Mouse (Mus musculus) intestine, embryonic 14.5 days (tissue): ENCODE data around the gene Tnc. TPM values are rescaled to one million over a fixed set of nuclear protein-coding genes. Genes with fewer than 3 reads are reported as not detected.

ENCODE experiments used
- ATAC-seq: fragments of 200-750 bp; cut with Nextera tagmentation; replicated peaks from 2 replicates; pipeline ENCODE4 v1.8.0; 2017; ENCODE audit warnings: low read depth, moderate number of reproducible peaks, moderate TSS enrichment, moderate library complexity; ENCODE audit not compliant: low FRiP score, low TSS enrichment
- DNase-seq: peaks from one replicate; pipeline ENCODE4 v3.0.0-alpha.2; 2018; ENCODE audit warnings: low spot score
- H3K27ac ChIP-seq: fragments of 300-500 bp; sonication (generic); 2 replicates; pipeline ENCODE4 v1.5.1; 2014; ENCODE audit warnings: low read depth, mild to moderate bottlenecking, control low read depth
- H3K27me3 ChIP-seq: fragments of 300-500 bp; sonication (generic); replicated peaks from 2 replicates; pipeline ENCODE4 v1.6.1; 2014; ENCODE audit warnings: low read length, control low read depth; ENCODE audit not compliant: control insufficient read depth, insufficient read depth
- H3K36me3 ChIP-seq: fragments of 300-500 bp; sonication (generic); 2 replicates; pipeline ENCODE4 v1.6.1; 2014; ENCODE audit warnings: low read length, control low read depth; ENCODE audit not compliant: control insufficient read depth, insufficient read depth
- H3K4me1 ChIP-seq: fragments of 300-500 bp; sonication (generic); replicated peaks from 2 replicates; pipeline ENCODE4 v1.6.1; 2014; ENCODE audit warnings: low read length, control low read depth, mixed read lengths; ENCODE audit not compliant: control insufficient read depth, insufficient read depth
- H3K4me2 ChIP-seq: fragments of 300-500 bp; sonication (generic); 2 replicates; pipeline ENCODE4 v1.6.1; 2014; ENCODE audit warnings: low read length
- H3K4me3 ChIP-seq: fragments of 300-500 bp; sonication (generic); 2 replicates; pipeline ENCODE4 v1.5.1; 2014; ENCODE audit warnings: low read depth, low read length, control low read depth, mixed read lengths
- H3K9ac ChIP-seq: fragments of 300-500 bp; sonication (generic); 2 replicates; pipeline ENCODE4 v1.6.1; 2014; ENCODE audit warnings: mild to moderate bottlenecking, low read length
- H3K9me3 ChIP-seq: fragments of 300-500 bp; sonication (generic); 2 replicates; pipeline ENCODE4 v1.6.1; 2016; ENCODE audit warnings: low read length, control low read depth; ENCODE audit not compliant: control insufficient read depth
- WGBS: fragments of 180-500 bp; shearing (Covaris S2); extraction: QIAGEN DNeasy Blood & Tissue Kit; methylation state at CpG from one replicate; pipeline ENCODE4 v1.1.7; 2014; 5-methylcytosine and 5-hydroxymethylcytosine counted together
- polyA plus RNA-seq: library from polyadenylated mRNA; unstranded; fragments of >200 nt; fragmentation: Nextera tagmentation; extraction: Ambion mirVana; gene quantifications from 2 replicates; pipeline ENCODE4 v1.2.1, GENCODE M21; 2014

Tnc gene
- polyA plus RNA-seq, 1 experiment from 2014 or later, result 5.9 TPM

GRCm38 (mm10) chr4:64076349-64077025, 29.7 kb upstream of the Tnc start:
- H3K27ac ChIP-seq, result no peak overlapping the region
- 76% methylated on average over 6 of the region's 6 CpGs for WGBS
- H3K4me3 ChIP-seq, result no peak overlapping the region
- H3K4me2 ChIP-seq, result no peak overlapping the region
- H3K36me3 ChIP-seq, result no peaks in the 10 kb centered on the region
- no peaks in the 10 kb centered on the region for H3K27me3 ChIP-seq
- H3K9me3 ChIP-seq, result no peaks in the 10 kb centered on the region
- DNase-seq (no peak), ATAC-seq (no peak)
- H3K4me1 ChIP-seq, result peaks cover 6% of the 10 kb centered on the region; the same call in 1 of the 2 replicates
- no peak overlapping the region for H3K9ac ChIP-seq

- DNase-seq (no peak), ATAC-seq (no peak)
- H3K9me3 ChIP-seq, result no peaks in the 10 kb centered on the region
- H3K4me3 ChIP-seq, result no peak overlapping the region
- H3K4me1 ChIP-seq, result peaks cover 4% of the 10 kb centered on the region; the same call in 1 of the 2 replicates
- H3K27ac ChIP-seq, result no peak overlapping the region
- no peaks in the 10 kb centered on the region for H3K27me3 ChIP-seq
- no peak overlapping the region for H3K9ac ChIP-seq
- H3K36me3 ChIP-seq, result no peaks in the 10 kb centered on the region
- H3K4me2 ChIP-seq, result no peak overlapping the region
These were observed 27.9 kb upstream of the Tnc start for GRCm38 (mm10) chr4:64074725-64075124.

- ATAC-seq, result no peak
- Histone ChIP-seq H3K4me1 (no peaks in the 10 kb centered on the region), H3K4me3 (no peak overlapping the region), H3K36me3 (no peaks in the 10 kb centered on the region), H3K4me2 (no peak overlapping the region), H3K9me3 (no peaks in the 10 kb centered on the region), H3K27ac (no peak overlapping the region), H3K9ac (no peak overlapping the region), H3K27me3 (no peaks in the 10 kb centered on the region)
- DNase-seq, result no peak
- 39% methylated on average over 7 of the region's 7 CpGs for WGBS
These were observed 20.6 kb upstream of the Tnc start for GRCm38 (mm10) chr4:64067394-64067793.

GRCm38 (mm10) chr4:64065266-64065665, 18.5 kb upstream of the Tnc start:
- DNase-seq (no peak), ATAC-seq (no peak)
- WGBS, result 39% methylated on average over 10 of the region's 10 CpGs
- Histone ChIP-seq H3K36me3 (no peaks in the 10 kb centered on the region), H3K27ac (no peak overlapping the region), H3K27me3 (no peaks in the 10 kb centered on the region), H3K9me3 (no peaks in the 10 kb centered on the region), H3K4me3 (no peak overlapping the region), H3K4me1 (no peaks in the 10 kb centered on the region), H3K9ac (no peak overlapping the region), H3K4me2 (no peak overlapping the region)

- H3K27ac ChIP-seq, result peak overlapping the region; percentile 29; the same call in 1 of the 2 replicates
These were observed 12.0 kb upstream of the Tnc start for GRCm38 (mm10) chr4:64058856-64059231.

GRCm38 (mm10) chr4:64058048-64058855, 11.4 kb upstream of the Tnc start:
- no peak for ATAC-seq
- 51% methylated on average over 12 of the region's 12 CpGs for WGBS
- Histone ChIP-seq H3K27me3 (no peaks in the 10 kb centered on the region), H3K36me3 (no peaks in the 10 kb centered on the region), H3K4me3 (no peak overlapping the region), H3K4me2 (no peak overlapping the region), H3K4me1 (no peaks in the 10 kb centered on the region; the same call in 1 of the 2 replicates), H3K9ac (no peak overlapping the region), H3K9me3 (no peaks in the 10 kb centered on the region), H3K27ac (peak overlapping the region; percentile 29; the same call in 1 of the 2 replicates)
- DNase-seq, result no peak

More at GRCm38 (mm10) chr4:64058856-64059231, 12.0 kb upstream of the Tnc start:
- no peak overlapping the region for H3K4me3 ChIP-seq
- no peak overlapping the region for H3K9ac ChIP-seq
- H3K27me3 ChIP-seq, result no peaks in the 10 kb centered on the region
- H3K4me1 ChIP-seq, result no peaks in the 10 kb centered on the region; the same call in 1 of the 2 replicates
- ATAC-seq (no peak), DNase-seq (no peak)
- WGBS, result 44% methylated on average over 6 of the region's 6 CpGs
- H3K4me2 ChIP-seq, result no peak overlapping the region
- no peaks in the 10 kb centered on the region for H3K36me3 ChIP-seq
- no peaks in the 10 kb centered on the region for H3K9me3 ChIP-seq

GRCm38 (mm10) chr4:64048177-64048576, 1.4 kb upstream of the Tnc start:
- ATAC-seq (no peak), DNase-seq (no peak)
- no peaks in the 10 kb centered on the region for H3K4me1 ChIP-seq
- no peak overlapping the region for H3K4me2 ChIP-seq
- no peak overlapping the region for H3K27ac ChIP-seq
- peaks cover 13% of the 10 kb centered on the region; the same call in 1 of the 2 replicates for H3K27me3 ChIP-seq
- H3K9ac ChIP-seq, result no peak overlapping the region
- no peak overlapping the region for H3K4me3 ChIP-seq
- H3K36me3 ChIP-seq, result no peaks in the 10 kb centered on the region
- WGBS, result 37% methylated on average over 7 of the region's 7 CpGs
- H3K9me3 ChIP-seq, result no peaks in the 10 kb centered on the region

GRCm38 (mm10) chr4:64043893-64044292, 2.9 kb downstream of the Tnc start:
- Histone ChIP-seq H3K9me3 (no peaks in the 10 kb centered on the region), H3K4me1 (no peaks in the 10 kb centered on the region), H3K27me3 (peaks cover 13% of the 10 kb centered on the region; the same call in 1 of the 2 replicates), H3K9ac (no peak overlapping the region), H3K36me3 (no peaks in the 10 kb centered on the region), H3K4me2 (no peak overlapping the region; the same call in 1 of the 2 replicates), H3K27ac (no peak overlapping the region), H3K4me3 (no peak overlapping the region)
- DNase-seq, result no peak
- ATAC-seq, result no peak
- WGBS, result 70% methylated on average over 4 of the region's 4 CpGs
